15 mouse cellular contexts compared by ENCODE assay signal in genomic region chr11:76995966-76996672, GRCm38 (mm10). TPM values are rescaled to one million over a fixed set of nuclear protein-coding genes. Genes with fewer than 3 reads are reported as not detected.
DNase-seq lines count a peak whose midpoint lies in the region; ATAC-seq and TF ChIP-seq lines count a peak whose summit lies in the region.
"Had no signal": no experiment of that assay in that cellular context is flagged by ENCODE, and none has a peak within 500 bp of the region (broad histone marks: within the 10 kb centered on the region; RNA-seq: fewer than 3 reads in every experiment).

No protein-coding gene starts in this region.

- no peak overlapping the region for H3K4me2 ChIP-seq in hindbrain, embryonic 11.5 days (replicated peaks; ENCODE audit: low read depth, low read length)
- H3K4me2 ChIP-seq in lung, postnatal 0 days (replicated peaks; ENCODE audit: low read depth, low read length) = peak overlapping the region; percentile 25; the same call in 1 of the 2 replicates
- H3K4me2 ChIP-seq: limb, embryonic 12.5 days had no signal

- no peak for TF ChIP-seq POLR2A in brain, embryonic 14.5 days (IDR thresholded peaks at IDR 0.05; ENCODE audit: borderline replicate concordance, extremely low read depth, insufficient read depth, insufficient read length, poor library complexity, severe bottlenecking)

- H3K27ac ChIP-seq in hindbrain, embryonic 11.5 days (ENCODE audit: low read depth, low read length) = no peak overlapping the region
- no peak overlapping the region for H3K27ac ChIP-seq in hindbrain, embryonic 10.5 days
- H3K27ac ChIP-seq in lung, postnatal 0 days (ENCODE audit: low read length) = no peak overlapping the region
- H3K27ac ChIP-seq: heart, embryonic 15.5 days; limb, embryonic 12.5 days had no signal

- TF ChIP-seq CTCF in brain, embryonic 14.5 days (IDR thresholded peaks at IDR 0.05; ENCODE audit: borderline replicate concordance, extremely low read depth, insufficient read depth, insufficient read length) = no peak
- no peak for TF ChIP-seq CTCF in lung, postnatal 0 days (IDR thresholded peaks at IDR 0.05)

- no peak for ATAC-seq in hindbrain, embryonic 11.5 days (ENCODE audit: low FRiP score)
- peak; percentile 46 for ATAC-seq in lung, postnatal 0 days
- ATAC-seq: CD4-positive, CD25-positive, alpha-beta regulatory T cell, adult 4 months had no signal

- H3K9ac ChIP-seq in hindbrain, embryonic 11.5 days (ENCODE audit: low read depth, low read length) = no peak overlapping the region
- H3K9ac ChIP-seq in lung, postnatal 0 days (replicated peaks; ENCODE audit: low read depth) = no peak overlapping the region
- H3K9ac ChIP-seq: heart, embryonic 15.5 days; limb, embryonic 12.5 days had no signal

- no peak overlapping the region for H3K4me3 ChIP-seq in hindbrain, embryonic 11.5 days (ENCODE audit: low read depth, low read length)
- no peak overlapping the region for H3K4me3 ChIP-seq in hindbrain, embryonic 10.5 days
- no peak overlapping the region for H3K4me3 ChIP-seq in lung, postnatal 0 days (ENCODE audit: low read depth, low read length)
- H3K4me3 ChIP-seq: erythroblast, embryonic 14.5 days; heart, embryonic 15.5 days had no signal

- no peaks in the 10 kb centered on the region for H3K36me3 ChIP-seq in hindbrain, embryonic 11.5 days (ENCODE audit: control insufficient read depth, insufficient read depth, low read length)
- no peaks in the 10 kb centered on the region for H3K36me3 ChIP-seq in hindbrain, embryonic 10.5 days
- no peaks in the 10 kb centered on the region for H3K36me3 ChIP-seq in lung, postnatal 0 days (ENCODE audit: insufficient read depth, low read length)
- H3K36me3 ChIP-seq: heart, embryonic 15.5 days; limb, embryonic 12.5 days had no signal

- no peaks in the 10 kb centered on the region for H3K9me3 ChIP-seq in hindbrain, embryonic 11.5 days (ENCODE audit: control insufficient read depth, low read length)
- H3K9me3 ChIP-seq in hindbrain, embryonic 10.5 days = no peaks in the 10 kb centered on the region
- no peaks in the 10 kb centered on the region for H3K9me3 ChIP-seq in lung, postnatal 0 days (ENCODE audit: low read length)
- H3K9me3 ChIP-seq: heart, embryonic 15.5 days; limb, embryonic 12.5 days had no signal

- peaks cover 37% of the 10 kb centered on the region for H3K27me3 ChIP-seq in hindbrain, embryonic 11.5 days (ENCODE audit: control insufficient read depth, insufficient read depth, low read length)
- H3K27me3 ChIP-seq in hindbrain, embryonic 10.5 days (ENCODE audit: insufficient read depth, poor library complexity, severe bottlenecking) = peaks cover 59% of the 10 kb centered on the region
- peaks cover 6% of the 10 kb centered on the region for H3K27me3 ChIP-seq in lung, postnatal 0 days (replicated peaks; ENCODE audit: insufficient read depth, low read length)

- TF ChIP-seq EP300 in lung, postnatal 0 days (IDR thresholded peaks at IDR 0.05) = no peak

- peak; percentile 14 for DNase-seq in hindbrain, embryonic 11.5 days (ENCODE audit: low spot score)
- no peak for DNase-seq in hindbrain, embryonic 10.5 days (ENCODE audit: low spot score)
- DNase-seq in 416B (ENCODE audit: low read depth) = peak; percentile 46
- peak; percentile 46 for DNase-seq in brain, embryonic 14.5 days (ENCODE audit: low read depth)
- peak; percentile 25 for DNase-seq in lung, postnatal 0 days (ENCODE audit: low spot score)
- no peak for DNase-seq in natural killer cell, adult 2 months (ENCODE audit: low spot score in 2 of 2)
- DNase-seq in ovary, postnatal 36 days (ENCODE audit: low spot score) = no peak
- no peak for DNase-seq in left cerebral cortex, adult 9 months (ENCODE audit: low spot score in 2 of 2)
- DNase-seq: adrenal gland, postnatal 25 days; cerebellum, postnatal 36 days; thymus, postnatal 36 days had no signal

- H3K4me1 ChIP-seq in hindbrain, embryonic 11.5 days (replicated peaks; ENCODE audit: control insufficient read depth, insufficient read depth, low read length) = no peaks in the 10 kb centered on the region; the same call in 1 of the 2 replicates
- peaks cover 44% of the 10 kb centered on the region for H3K4me1 ChIP-seq in hindbrain, embryonic 10.5 days (replicated peaks)
- no peaks in the 10 kb centered on the region for H3K4me1 ChIP-seq in lung, postnatal 0 days (ENCODE audit: insufficient read depth, low read depth, low read length)

- WGBS in hindbrain, embryonic 11.5 days = 57% methylated on average over 20 of the region's 20 CpGs
- WGBS in hindbrain, embryonic 10.5 days = 58% methylated on average over 20 of the region's 20 CpGs
- 37% methylated on average over 20 of the region's 20 CpGs for WGBS in lung, postnatal 0 days

RNA-seq across cellular contexts. Expression of gene Slc6a4, which starts 2.3 kb away (rescaled TPM):
- polyA plus RNA-seq in hindbrain, embryonic 11.5 days (2014; fragmentation: Nextera tagmentation; extraction: Ambion mirVana) = 0.77 and 2.0 TPM in 2 replicates
- 0.37 and 0.63 TPM in 2 replicates for polyA plus RNA-seq in hindbrain, embryonic 10.5 days (2016; fragmentation: Nextera tagmentation; extraction: Ambion mirVana)
- polyA plus RNA-seq in brain, embryonic 14.5 days (2012; rRNA removed) = 5.6 and 9.4 TPM in 2 replicates
- polyA plus RNA-seq in lung, postnatal 0 days (2015; fragmentation: Nextera tagmentation; extraction: Ambion mirVana) = 1.8 and 2.4 TPM in 2 replicates
- polyA plus RNA-seq: erythroblast, embryonic 14.5 days had no signal

Comparison
In these comparisons a context has a peak if more than half of its experiments do, and no peak if none do; other contexts are left out.
1. DNase-seq: peak in hindbrain, embryonic 11.5 days (single experiment), 416B (single experiment), brain, embryonic 14.5 days (single experiment) and lung, postnatal 0 days (single experiment); none in hindbrain, embryonic 10.5 days (single experiment), natural killer cell, adult 2 months (0 of 2), ovary, postnatal 36 days (single experiment) and left cerebral cortex, adult 9 months (0 of 2).